Mouse (Mus musculus): ENCODE results near the gene Il31ra. TPM values are rescaled to one million over a fixed set of nuclear protein-coding genes. Genes with fewer than 3 reads are reported as not detected.
"Not testable (repeated sequence)": the region's sequence is repeated elsewhere in the genome, so short reads cannot be mapped to it uniquely, and the experiment has no call there.

The Il31ra gene
- 0.10 and 0.14 TPM in 2 replicates for polyA plus RNA-seq (2015; fragmentation: Nextera tagmentation; extraction: Ambion mirVana)

DNA sequence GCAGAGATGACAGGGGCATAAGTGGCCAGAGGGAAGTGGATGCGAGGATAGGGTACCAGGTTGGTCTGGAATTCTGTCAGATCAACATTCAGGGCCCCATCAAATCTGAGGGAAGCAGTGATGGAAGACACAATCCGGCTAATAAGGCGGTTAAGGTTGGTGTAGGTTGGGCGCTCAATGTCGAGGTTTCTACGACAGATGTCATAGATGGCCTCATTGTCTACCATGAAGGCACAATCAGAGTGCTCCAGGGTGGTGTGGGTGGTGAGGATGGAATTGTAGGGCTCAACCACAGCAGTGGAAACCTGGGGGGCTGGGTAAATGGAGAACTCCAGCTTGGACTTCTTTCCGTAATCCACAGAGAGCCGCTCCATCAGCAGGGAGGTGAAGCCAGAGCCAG is at the start of gene Il31ra:
Il31ra (minus strand) TSS at position 101 of the 400 bp plus-strand sequence.
- H3K4me3 ChIP-seq (replicated peaks); H3K27me3 ChIP-seq; H3K27ac ChIP-seq; H3K9me3 ChIP-seq (replicated peaks); H3K36me3 ChIP-seq; H3K9ac ChIP-seq; ATAC-seq (replicated peaks; ENCODE audit: low FRiP score); H3K4me1 ChIP-seq; H3K4me2 ChIP-seq: not testable (repeated sequence)
- WGBS: 93% methylated on average over 6 of the region's 8 CpGs

DNA sequence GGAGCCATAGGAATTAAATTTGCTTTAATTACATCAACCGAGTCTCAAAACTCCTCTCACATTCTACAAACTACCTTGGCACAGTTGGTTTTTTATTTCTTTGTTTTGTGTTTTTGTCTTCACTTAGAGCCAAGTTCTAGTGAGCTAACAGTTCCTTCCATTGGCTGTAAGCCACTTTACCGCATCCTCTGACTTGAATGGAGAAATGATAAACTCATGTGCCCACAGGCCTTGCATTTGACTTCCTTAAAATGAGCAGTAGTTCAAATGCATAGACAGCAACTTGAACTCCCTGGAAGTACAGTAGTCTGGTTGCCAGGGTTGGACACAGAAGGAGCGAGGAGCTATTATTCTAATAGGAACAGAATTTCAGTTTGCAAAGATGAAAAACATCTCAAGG is 48.7 kb upstream of the Il31ra start:
- H3K4me1 ChIP-seq: no peaks in the 10 kb centered on the region
- no peak overlapping the region for H3K4me3 ChIP-seq (replicated peaks)
- H3K27me3 ChIP-seq: no peaks in the 10 kb centered on the region
- no peak overlapping the region for H3K9ac ChIP-seq
- no peak for ATAC-seq (replicated peaks; ENCODE audit: low FRiP score)
- H3K36me3 ChIP-seq: no peaks in the 10 kb centered on the region
- H3K9me3 ChIP-seq (replicated peaks): no peaks in the 10 kb centered on the region
- no peak overlapping the region for H3K27ac ChIP-seq
- WGBS: 95% methylated on average over 3 of the region's 3 CpGs
- H3K4me2 ChIP-seq: no peak overlapping the region

DNA sequence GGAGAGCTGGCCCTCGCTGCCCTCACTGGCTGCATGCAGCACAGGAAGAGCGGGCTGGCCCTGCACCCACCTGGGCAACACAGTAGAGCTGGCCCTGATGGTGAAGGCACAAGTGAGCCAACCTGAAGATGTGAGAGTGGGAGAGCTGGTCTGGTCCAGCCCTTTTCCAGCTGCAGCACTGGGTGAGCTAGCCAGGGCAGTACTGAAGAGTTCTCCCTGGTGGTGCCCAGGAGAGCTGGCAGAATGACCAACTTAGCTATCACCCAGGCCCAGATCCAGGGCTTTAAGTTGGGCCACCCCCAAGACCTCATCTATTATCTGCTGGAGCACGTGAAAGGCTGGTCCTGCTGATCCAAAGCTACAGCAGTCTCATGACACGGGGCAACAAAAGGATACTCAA is 45.0 kb upstream of the Il31ra start:
- WGBS: 73% methylated on average over 4 of the region's 4 CpGs
- Histone ChIP-seq H3K4me3 (replicated peaks) (no peak overlapping the region), H3K4me2 (no peak overlapping the region), H3K4me1 (no peaks in the 10 kb centered on the region), H3K9me3 (replicated peaks) (no peaks in the 10 kb centered on the region), H3K27me3 (no peaks in the 10 kb centered on the region), H3K27ac (no peak overlapping the region), H3K9ac (no peak overlapping the region), H3K36me3 (no peaks in the 10 kb centered on the region)
- ATAC-seq (replicated peaks; ENCODE audit: low FRiP score): no peak

DNA sequence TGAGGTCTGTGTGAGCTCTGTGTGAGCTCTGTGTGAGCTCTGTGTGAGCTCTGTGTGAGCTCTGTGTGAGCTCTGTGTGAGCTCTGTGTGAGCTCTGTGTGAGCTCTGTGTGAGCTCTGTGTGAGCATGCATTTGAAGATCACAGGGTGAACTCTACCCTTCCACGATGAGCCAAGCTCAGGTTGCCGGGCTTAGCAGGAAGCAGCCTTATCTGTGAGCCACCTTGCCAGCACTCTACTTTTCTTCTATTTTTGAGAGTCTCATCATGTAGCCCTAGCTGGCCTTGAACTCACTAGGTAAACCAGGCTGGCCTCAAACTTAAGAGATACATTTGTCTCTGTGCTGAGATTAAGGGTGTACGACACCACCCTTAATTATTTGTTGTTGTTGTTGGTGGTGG is 42.3 kb upstream of the Il31ra start:
- 51% methylated on average over 3 of the region's 3 CpGs for WGBS
- Histone ChIP-seq H3K27ac (no peak overlapping the region), H3K4me3 (replicated peaks) (no peak overlapping the region), H3K4me1 (no peaks in the 10 kb centered on the region), H3K4me2 (no peak overlapping the region), H3K36me3 (no peaks in the 10 kb centered on the region), H3K27me3 (no peaks in the 10 kb centered on the region), H3K9me3 (replicated peaks) (no peaks in the 10 kb centered on the region), H3K9ac (no peak overlapping the region)
- ATAC-seq (replicated peaks; ENCODE audit: low FRiP score): no peak

DNA sequence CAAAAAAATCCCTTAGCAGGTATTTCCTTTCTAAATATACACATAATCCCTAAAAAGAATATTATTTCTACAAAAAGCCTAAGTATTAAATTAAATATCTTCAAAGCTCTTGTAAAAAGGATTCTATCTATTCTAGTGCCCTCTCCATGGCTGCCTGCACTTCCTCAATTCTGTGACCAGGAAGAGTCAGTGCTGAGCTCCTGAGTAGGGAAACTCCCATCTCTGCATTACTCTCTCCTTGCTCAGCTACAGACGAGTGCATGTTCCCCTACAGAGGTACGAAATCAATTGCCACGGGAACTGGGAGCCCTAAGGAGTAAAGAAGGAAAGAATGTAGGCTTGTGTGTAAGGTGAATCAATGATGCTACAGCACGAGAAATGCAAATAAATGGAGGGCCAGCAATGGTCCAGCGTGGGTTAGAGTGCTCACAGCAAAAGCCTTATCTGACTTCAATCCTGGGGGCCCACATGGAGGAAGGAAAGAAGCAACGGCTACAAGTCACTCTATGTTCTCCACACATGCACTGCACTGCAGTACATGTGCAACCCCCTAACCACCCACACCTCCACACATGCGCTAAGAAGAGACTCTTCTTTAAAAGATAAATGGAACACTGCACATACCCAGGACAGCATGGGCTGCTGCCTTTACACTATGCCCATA is 41.1 kb upstream of the Il31ra start:
- ATAC-seq (replicated peaks; ENCODE audit: low FRiP score): no peak
- WGBS: 73% methylated on average over 7 of the region's 7 CpGs
- H3K9ac ChIP-seq: no peak overlapping the region
- H3K27ac ChIP-seq: no peak overlapping the region
- no peaks in the 10 kb centered on the region for H3K9me3 ChIP-seq (replicated peaks)
- no peaks in the 10 kb centered on the region for H3K4me1 ChIP-seq
- H3K27me3 ChIP-seq: no peaks in the 10 kb centered on the region
- no peaks in the 10 kb centered on the region for H3K36me3 ChIP-seq
- no peak overlapping the region for H3K4me3 ChIP-seq (replicated peaks)
- H3K4me2 ChIP-seq: no peak overlapping the region

DNA sequence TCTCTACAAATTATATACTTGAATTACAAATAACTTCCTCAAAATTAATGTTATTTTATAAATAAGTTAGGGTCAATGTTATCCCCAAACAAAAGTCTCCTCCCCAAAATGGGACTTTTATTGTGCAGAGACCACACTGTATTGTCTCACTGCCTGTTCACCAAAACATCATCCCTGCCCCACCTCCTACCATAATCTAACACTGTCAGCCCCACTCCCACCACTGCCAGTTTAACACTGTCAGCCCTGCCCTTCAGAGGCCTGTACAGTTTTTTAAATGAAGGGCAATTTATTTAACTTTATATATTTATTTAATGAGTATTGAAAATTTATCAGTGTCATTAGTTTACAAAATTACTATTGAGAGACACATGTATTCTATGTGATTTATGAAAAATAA is 31.4 kb upstream of the Il31ra start:
- no peaks in the 10 kb centered on the region for H3K4me1 ChIP-seq
- no peaks in the 10 kb centered on the region for H3K9me3 ChIP-seq (replicated peaks)
- no peak overlapping the region for H3K4me3 ChIP-seq (replicated peaks)
- ATAC-seq (replicated peaks; ENCODE audit: low FRiP score): no peak
- H3K27me3 ChIP-seq: no peaks in the 10 kb centered on the region
- H3K9ac ChIP-seq: no peak overlapping the region
- H3K36me3 ChIP-seq: no peaks in the 10 kb centered on the region
- H3K4me2 ChIP-seq: no peak overlapping the region
- no peak overlapping the region for H3K27ac ChIP-seq

DNA sequence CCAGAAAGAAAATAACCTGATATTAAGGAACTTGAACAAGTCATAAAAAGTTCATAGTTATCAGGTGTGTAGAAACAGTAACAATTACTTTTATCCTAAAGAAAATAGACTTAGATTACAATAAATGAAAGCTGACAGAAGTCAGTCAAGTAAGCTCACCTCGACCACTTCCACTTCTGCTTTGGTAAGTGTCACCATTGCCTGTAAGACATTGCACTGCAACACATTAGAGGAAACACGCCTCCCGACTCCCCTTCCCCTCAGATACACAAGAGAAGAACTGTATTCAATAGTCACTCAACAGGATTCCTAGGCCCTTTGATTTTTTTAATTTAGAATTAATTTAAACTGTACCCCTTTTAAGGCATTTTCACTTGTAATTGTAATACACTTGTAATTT is 30.5 kb upstream of the Il31ra start:
- no peaks in the 10 kb centered on the region for H3K4me1 ChIP-seq
- no peak overlapping the region for H3K4me3 ChIP-seq (replicated peaks)
- no peaks in the 10 kb centered on the region for H3K36me3 ChIP-seq
- no peak overlapping the region for H3K27ac ChIP-seq
- no peak for ATAC-seq (replicated peaks; ENCODE audit: low FRiP score)
- no peaks in the 10 kb centered on the region for H3K9me3 ChIP-seq (replicated peaks)
- WGBS: 72% methylated on average over 3 of the region's 3 CpGs
- no peak overlapping the region for H3K4me2 ChIP-seq
- no peaks in the 10 kb centered on the region for H3K27me3 ChIP-seq
- H3K9ac ChIP-seq: no peak overlapping the region

DNA sequence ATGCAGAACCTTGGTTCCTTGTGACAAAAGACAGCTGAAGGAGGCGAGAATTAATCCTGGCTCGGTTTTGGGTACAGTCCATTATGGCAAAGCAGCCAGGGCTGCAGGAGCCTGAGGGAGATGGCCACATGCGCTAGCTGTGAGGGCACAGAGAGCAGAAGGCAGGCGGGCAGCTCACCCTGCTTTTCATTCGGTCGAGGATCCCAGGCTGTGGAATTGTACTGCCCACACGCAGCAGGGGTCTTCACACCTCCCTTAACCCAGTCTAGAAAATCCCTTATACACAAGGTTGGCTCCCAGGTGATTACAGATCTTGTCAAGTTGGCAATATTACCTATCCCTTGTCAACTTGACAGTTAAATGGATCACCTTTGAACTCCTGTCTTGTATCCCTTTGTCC is 29.5 kb upstream of the Il31ra start:
- H3K4me2 ChIP-seq: no peak overlapping the region
- no peaks in the 10 kb centered on the region for H3K27me3 ChIP-seq
- no peak overlapping the region for H3K4me3 ChIP-seq (replicated peaks)
- no peak for ATAC-seq (replicated peaks; ENCODE audit: low FRiP score)
- H3K36me3 ChIP-seq: no peaks in the 10 kb centered on the region
- no peaks in the 10 kb centered on the region for H3K9me3 ChIP-seq (replicated peaks)
- no peak overlapping the region for H3K27ac ChIP-seq
- no peaks in the 10 kb centered on the region for H3K4me1 ChIP-seq
- H3K9ac ChIP-seq: no peak overlapping the region
- 54% methylated on average over 7 of the region's 7 CpGs for WGBS

DNA sequence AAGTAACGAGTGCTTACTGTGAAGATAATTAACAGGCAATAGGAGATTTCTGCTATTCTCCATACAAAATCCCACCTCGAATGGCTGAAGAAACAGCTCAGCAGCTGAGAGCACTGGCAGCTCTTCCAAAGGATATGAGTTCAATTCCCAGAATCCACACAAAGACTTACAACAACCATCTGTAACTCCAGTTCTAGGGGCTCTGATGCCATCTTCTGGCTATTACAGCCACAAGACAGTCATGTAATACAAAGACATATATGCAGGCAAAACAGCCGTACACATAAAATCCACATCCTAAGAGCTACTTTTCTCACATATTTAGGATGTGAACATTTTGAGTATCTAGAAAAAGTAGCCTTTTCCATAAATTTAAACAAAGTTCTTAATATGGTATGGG is 27.4 kb upstream of the Il31ra start:
- no peak overlapping the region for H3K4me2 ChIP-seq
- no peak for ATAC-seq (replicated peaks; ENCODE audit: low FRiP score)
- H3K9ac ChIP-seq: no peak overlapping the region
- H3K27ac ChIP-seq: no peak overlapping the region
- 60% methylated on average over 3 of the region's 3 CpGs for WGBS
- H3K9me3 ChIP-seq (replicated peaks): no peaks in the 10 kb centered on the region
- H3K4me1 ChIP-seq: no peaks in the 10 kb centered on the region
- H3K4me3 ChIP-seq (replicated peaks): no peak overlapping the region
- no peaks in the 10 kb centered on the region for H3K36me3 ChIP-seq
- H3K27me3 ChIP-seq: no peaks in the 10 kb centered on the region

DNA sequence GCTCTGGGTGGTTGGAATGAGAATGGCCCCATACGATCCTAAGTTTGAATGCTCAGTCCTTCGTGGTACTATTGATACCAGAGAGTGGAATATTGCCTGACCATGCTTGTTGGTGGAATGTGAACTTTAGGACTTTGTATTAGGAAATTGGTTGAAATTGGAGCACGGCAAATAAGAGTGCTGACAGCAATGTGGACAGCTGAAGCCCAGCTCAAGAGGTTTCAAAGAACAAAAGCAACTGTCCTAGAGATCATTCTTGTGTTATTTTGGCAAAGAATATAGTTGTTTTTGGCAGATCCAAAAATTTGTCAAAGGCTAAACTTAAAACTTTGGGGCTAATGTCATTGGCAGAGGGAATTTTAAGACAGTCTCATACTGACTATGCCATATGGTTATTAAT is 14.4 kb upstream of the Il31ra start:
- ATAC-seq (replicated peaks; ENCODE audit: low FRiP score): no peak
- H3K9ac ChIP-seq: no peak overlapping the region
- WGBS: 88% methylated on average over 3 of the region's 3 CpGs
- no peaks in the 10 kb centered on the region for H3K36me3 ChIP-seq
- H3K4me3 ChIP-seq (replicated peaks): no peak overlapping the region
- H3K27ac ChIP-seq: no peak overlapping the region
- H3K27me3 ChIP-seq: no peaks in the 10 kb centered on the region
- H3K4me1 ChIP-seq: no peaks in the 10 kb centered on the region
- H3K9me3 ChIP-seq (replicated peaks): no peaks in the 10 kb centered on the region
- no peak overlapping the region for H3K4me2 ChIP-seq

DNA sequence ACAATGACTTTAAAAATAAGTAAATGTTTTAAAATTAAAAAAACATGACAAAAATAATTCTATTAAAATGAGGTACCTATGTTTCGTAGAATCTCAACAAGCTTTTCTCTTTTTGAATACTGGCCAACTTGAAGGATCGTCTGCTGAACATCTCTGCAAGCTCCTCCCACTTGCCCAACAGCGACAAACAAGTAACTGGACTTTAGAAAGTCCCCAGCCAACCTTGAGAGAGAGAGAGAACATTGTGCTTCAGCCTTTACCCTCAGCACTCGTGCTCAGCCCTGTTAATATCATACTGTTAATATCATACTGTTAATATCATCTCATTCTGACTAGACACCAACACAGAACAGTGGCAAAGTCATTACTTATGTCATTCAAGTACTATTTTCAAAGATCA is 10.3 kb upstream of the Il31ra start:
- no peaks in the 10 kb centered on the region for H3K4me1 ChIP-seq
- H3K9ac ChIP-seq: no peak overlapping the region
- no peak overlapping the region for H3K27ac ChIP-seq
- ATAC-seq (replicated peaks; ENCODE audit: low FRiP score): no peak
- H3K4me3 ChIP-seq (replicated peaks): no peak overlapping the region
- H3K9me3 ChIP-seq (replicated peaks): no peaks in the 10 kb centered on the region
- H3K36me3 ChIP-seq: no peaks in the 10 kb centered on the region
- 69% methylated on average over 4 of the region's 4 CpGs for WGBS
- no peak overlapping the region for H3K4me2 ChIP-seq
- no peaks in the 10 kb centered on the region for H3K27me3 ChIP-seq

DNA sequence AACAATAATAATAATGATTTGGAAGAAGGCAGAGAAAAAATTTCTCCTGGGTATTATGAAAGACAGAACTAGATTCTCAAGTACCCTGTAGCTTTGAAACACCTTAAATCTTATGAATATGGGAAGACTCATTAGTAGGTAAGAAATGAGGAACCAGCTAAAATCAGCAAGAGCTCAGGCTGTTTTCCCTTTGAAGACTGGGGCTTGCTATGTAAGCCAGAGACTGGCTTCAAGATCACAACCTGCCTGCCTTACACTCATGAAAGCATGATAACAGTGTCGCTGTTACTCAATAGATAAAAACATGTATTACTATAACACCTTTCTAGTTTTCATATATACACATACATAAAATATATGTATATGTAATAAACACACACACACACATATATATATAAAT is 9.7 kb upstream of the Il31ra start:
- H3K4me2 ChIP-seq: no peak overlapping the region
- no peaks in the 10 kb centered on the region for H3K9me3 ChIP-seq (replicated peaks)
- no peak overlapping the region for H3K27ac ChIP-seq
- no peak overlapping the region for H3K9ac ChIP-seq
- no peaks in the 10 kb centered on the region for H3K27me3 ChIP-seq
- no peak for ATAC-seq (replicated peaks; ENCODE audit: low FRiP score)
- no peak overlapping the region for H3K4me3 ChIP-seq (replicated peaks)
- no peaks in the 10 kb centered on the region for H3K36me3 ChIP-seq
- no peaks in the 10 kb centered on the region for H3K4me1 ChIP-seq
- 92% methylated on average over 1 of the region's 1 CpGs for WGBS

DNA sequence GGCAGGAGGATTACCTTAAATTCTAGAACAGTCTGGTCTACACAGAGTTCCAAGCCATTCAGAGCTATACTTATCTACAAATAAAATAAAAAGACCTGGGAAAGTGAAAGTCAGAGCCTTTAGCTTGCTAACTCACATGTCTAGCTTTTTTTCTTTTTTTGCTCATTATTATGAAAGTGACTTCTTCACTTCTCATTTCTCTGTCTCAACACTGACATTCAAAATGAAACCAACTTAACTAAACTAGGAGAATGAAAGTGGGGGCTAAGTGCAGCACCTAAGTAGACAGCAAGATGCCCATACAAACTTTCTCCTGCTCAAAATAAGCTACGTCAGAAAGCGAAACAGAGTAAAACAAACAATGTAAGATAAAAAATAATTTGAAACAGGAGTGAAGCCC is 8.4 kb upstream of the Il31ra start:
- no peaks in the 10 kb centered on the region for H3K9me3 ChIP-seq (replicated peaks)
- H3K4me2 ChIP-seq: no peak overlapping the region
- no peaks in the 10 kb centered on the region for H3K36me3 ChIP-seq
- H3K27me3 ChIP-seq: no peaks in the 10 kb centered on the region
- 88% methylated on average over 2 of the region's 2 CpGs for WGBS
- no peak overlapping the region for H3K9ac ChIP-seq
- no peak overlapping the region for H3K4me3 ChIP-seq (replicated peaks)
- ATAC-seq (replicated peaks; ENCODE audit: low FRiP score): no peak
- no peak overlapping the region for H3K27ac ChIP-seq
- no peaks in the 10 kb centered on the region for H3K4me1 ChIP-seq
